Mouse (Mus musculus) lung, postnatal 0 days (tissue): Measurements from ENCODE around the gene P3h3.
A peak's percentile ranks its signal among the peaks of the same experiment; 100 is the strongest.

Experiments used
- CTCF ChIP-seq: IDR thresholded peaks from 2 replicates; pipeline ENCODE4 v1.5.1; 2016; ENCODE audit warnings: antibody characterized with exemption, mild to moderate bottlenecking
- EP300 ChIP-seq: IDR thresholded peaks from 2 replicates; pipeline ENCODE4 v1.6.1; 2016; ENCODE audit warnings: antibody characterized with exemption, mild to moderate bottlenecking, control low read depth

- TF ChIP-seq CTCF (peak; percentile 96), EP300 (no peak)
Observed at GRCm38 (mm10) chr6:124847305-124847704, 10.2 kb downstream of the P3h3 start.
